Mouse (Mus musculus) inflammation-experienced regulatory T-cells, adult 6 months (primary cell): Measurements from ENCODE around the gene Swap70. TPM values are rescaled to one million over a fixed set of nuclear protein-coding genes. Genes with fewer than 3 reads are reported as not detected.

Experiments
- ATAC-seq: one replicate; pipeline ENCODE4 v1.8.0; 2017
- polyA plus RNA-seq, 3 experiments: library from polyadenylated mRNA; unstranded; fragments of 100-300 nt; shearing (Covaris generic); gene quantifications; one replicate each; pipeline ENCODE4 v1.2.1; 2017

The Swap70 gene
- polyA plus RNA-seq, 3 experiments from 2014 or later: 28.6 to 38.2 (median 31.7) TPM

DNA sequence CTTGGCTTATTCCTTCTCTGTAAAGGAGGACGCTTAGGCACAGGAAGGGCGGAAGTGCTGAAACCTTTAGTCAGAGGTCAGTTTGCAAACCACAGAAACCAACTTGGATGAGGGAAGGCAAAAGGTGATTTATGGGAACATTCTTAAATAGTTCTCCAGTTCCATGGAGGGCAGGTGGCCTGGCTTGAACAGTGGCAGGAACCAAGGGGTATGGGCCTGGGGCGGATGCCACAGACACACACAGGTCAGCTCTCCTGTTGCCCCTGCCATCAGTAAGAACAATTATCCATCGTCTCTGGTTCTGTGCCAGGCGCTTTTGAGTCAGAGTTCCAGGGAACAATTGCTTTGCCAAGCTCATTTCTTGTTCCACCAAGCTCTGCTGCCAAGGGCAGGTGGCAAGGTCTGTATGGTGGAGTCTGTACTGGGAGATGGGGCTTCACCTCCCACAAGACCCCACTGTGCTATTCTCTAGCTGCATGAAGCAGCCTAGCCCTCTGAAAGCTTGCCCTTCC is 56.3 kb downstream of the Swap70 start:
- no peak for ATAC-seq

DNA sequence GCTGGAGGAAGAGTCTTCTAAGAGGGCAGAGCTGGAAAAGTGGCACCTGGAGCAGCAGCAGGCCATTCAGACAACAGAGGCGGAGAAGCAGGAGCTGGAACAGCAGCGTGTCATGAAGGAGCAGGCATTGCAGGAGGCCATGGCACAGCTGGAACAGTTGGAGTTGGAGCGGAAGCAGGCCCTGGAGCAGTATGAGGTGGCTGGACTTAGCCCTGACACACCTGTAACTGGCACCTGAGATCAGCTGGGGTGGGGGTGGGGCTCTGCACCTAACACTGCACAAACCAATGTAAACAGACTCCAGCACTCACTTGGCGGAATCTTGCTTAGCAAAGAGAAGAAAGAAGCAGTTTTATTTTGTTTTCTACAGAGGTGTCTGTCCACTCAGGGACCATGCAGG is 57.7 kb downstream of the Swap70 start:
- ATAC-seq: no peak

DNA sequence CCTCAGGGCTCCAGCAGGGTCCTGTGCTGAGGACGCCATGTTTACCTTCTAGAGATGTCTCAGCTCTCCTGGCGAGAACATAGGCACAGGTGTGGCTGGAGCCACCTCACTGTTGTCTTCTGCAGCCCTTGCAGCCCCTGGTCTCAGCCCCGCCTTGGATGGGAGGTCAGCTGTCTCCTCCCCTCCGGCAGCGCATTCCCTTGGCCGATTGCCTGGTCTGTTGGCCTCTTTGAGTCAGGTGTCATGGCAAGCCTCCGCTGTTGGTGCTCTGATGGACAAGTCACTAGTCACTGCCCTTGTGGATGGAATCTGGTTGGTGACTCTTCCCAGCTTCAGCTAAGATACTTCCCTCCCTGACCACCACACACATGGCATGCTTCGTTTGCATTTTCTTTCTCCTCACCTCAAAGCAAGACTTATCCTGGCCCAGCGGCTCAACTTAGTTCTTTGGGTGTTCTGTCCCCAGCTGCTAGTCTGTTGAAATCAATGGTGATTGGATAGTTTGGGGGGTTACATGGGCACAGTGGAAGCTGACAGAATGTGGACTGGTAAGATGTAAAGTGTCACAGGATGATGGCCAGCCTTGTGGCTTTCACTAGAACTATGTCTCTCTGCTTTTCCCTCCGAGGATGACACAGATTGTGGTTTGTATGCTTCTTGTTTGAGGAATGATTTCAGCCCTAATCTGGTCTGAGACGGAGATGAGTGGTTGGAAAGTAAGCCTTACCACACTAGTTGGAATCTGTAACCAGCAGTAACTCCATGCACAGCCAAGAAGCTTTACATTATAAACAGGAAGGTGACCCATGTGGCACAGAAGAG is 60.1 kb downstream of the Swap70 start:
- ATAC-seq: no peak

DNA sequence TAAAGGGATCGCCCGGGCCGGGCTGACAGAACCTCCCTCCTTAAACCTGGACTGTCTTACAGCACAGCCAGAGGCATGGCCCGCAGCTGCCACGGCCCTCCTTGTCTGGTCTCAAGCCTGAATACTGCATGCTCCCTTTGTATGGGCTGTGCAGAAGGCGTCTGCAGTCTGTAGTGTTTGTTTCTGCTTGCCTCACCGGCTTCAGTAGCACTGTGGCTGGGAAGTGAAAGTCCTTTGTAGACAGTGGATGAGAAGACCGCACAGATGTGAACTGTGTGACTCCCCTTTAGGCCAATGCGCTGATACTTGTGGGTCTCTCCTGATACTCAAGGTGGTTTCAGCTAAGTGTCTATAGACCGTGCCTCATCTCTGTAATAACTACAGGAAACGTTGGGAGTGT is 61.3 kb downstream of the Swap70 start:
- no peak for ATAC-seq

DNA sequence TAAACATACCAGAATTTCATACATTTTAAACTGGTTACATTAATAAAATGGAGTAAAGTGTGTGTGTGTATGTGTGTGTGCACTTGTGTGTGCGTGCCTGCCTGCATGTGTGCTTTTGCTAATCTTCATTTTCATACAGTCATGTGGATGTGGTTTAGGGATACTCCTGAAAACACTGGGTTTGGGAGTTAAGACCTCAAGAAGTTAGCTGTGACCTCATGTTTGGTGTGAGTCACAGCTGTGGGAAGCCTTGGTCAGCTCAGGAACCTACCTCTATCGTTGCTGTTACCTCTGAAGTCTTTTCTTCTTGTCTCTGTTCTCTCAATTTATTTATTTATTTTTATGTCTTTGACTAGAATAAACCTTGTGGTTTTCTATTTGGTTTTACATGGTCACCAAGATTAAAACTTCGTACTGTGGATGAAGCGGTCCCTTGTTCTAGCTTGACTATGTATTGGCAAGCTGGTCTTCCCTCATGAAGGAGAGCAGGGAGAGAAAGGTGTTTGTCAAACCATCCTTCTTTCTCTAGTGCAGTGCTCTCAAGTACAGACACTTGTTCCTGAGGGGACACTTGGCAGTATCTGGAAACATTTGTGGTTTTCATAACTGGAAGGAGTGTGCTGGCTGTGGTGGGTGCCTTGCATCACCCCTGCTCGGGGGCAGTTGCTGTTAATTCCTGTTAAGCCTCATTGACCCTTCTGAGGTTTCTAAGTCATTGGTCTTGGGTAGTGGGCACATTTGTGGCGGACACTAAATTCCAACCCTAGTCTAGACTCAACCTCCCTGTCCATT is 62.2 kb downstream of the Swap70 start:
- no peak for ATAC-seq

DNA sequence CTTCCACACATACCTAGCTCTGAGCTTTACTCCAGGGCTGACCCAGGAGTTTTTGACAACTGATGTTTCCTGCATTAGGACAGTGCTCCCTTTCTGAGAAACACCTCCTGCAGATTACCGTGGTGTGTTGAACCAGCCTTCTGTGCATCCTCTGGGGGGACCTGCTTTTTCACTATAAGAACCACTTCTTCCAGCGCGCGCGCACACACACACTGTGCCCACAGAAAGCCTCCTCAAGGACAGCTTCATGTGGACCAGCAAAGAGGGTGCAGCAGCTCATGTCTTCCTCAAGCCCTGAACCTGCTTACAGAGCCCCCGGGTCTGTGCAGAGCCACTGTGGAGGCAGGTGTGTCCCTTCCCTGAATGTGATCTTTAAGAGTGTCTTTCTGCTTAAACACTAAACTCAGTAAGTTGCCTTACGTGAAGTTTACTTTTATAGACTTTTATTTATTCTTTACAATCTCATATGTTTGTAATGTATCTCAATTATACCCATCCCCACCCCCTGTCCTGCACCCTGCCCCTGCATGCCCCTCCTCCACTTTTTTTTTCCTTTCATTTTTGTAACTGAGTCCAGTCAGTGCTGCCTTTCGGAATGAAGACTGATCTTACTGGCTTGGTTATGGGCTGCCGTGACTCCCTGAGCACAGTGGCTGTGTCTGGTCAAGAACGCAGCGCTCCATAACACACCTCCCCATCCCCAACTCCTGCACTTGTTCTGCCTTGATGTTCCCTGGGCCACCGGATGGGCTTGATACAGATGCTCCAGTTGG is 63.8 kb downstream of the Swap70 start:
- no peak for ATAC-seq

DNA sequence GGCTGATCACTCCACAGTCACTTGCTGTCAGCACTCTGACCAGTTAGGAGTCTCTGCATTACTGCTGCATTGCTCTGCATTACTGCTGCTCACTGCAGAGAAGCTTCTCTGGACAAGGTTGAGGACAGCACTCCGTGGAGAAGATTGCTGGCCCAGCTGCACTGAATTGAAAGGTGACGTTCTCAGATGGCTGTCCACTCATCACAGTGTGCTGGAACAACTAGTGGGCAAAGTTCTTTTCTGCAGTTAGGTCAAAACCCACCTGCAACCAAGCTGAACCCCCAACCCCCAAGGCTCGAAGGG is 64.3 kb downstream of the Swap70 start:
- no peak for ATAC-seq

DNA sequence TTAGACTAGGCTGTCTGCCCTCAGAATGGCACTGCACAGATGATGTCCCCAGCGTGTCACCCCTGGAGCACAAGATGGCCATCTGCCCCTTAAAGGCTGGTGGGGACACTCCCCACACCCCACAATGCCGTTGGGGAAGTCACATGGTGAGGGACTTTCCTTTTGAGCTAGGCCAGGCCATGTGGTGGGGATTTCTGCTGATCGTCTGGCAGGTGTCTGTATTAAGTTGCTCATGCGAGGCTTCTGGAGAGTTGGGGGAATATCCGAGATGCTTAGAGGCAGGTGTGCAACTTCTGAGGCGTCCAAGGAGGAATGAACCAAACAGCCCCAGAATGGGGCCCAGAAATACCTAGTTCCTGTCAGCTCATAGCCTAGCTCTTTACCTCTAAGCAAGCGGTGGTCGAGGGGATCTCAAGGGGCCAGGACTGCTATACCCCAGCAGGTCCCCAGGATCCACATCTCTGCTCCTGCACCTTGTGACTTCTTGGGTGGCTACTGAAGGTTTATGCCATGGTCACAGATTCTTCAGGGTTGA is 64.8 kb downstream of the Swap70 start:
- ATAC-seq: peak; percentile 42

DNA sequence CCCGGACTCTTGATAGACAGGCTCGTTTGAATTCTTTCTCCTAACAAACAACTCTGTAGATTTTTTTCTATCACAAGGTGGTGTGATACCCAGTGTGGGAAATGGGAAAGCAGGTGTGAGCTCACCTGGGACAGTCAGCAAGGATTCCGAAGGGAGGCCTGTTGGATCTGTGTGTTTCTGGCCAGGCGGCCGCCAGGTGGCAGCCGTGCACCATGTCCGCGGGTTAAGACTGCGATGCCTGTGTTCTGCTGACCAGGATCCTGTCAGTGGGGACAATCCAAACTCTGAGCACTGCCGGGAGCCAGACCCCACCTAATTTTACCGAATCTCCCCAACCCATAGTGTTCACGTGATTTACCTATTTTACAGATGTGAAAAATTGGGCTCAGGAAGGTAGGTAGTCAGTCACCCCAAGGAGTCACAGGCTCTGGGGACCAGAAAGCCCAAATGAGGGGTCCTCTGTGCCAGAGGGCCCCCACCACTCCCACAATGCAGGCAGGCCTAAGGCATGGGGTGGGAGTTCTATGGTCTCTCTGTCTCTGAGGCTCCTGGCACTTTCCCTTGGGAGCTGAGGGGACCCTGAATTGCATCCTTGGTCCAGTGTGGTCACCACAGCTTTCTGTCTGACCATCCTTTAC is 65.4 kb downstream of the Swap70 start:
- peak; percentile 56 for ATAC-seq

DNA sequence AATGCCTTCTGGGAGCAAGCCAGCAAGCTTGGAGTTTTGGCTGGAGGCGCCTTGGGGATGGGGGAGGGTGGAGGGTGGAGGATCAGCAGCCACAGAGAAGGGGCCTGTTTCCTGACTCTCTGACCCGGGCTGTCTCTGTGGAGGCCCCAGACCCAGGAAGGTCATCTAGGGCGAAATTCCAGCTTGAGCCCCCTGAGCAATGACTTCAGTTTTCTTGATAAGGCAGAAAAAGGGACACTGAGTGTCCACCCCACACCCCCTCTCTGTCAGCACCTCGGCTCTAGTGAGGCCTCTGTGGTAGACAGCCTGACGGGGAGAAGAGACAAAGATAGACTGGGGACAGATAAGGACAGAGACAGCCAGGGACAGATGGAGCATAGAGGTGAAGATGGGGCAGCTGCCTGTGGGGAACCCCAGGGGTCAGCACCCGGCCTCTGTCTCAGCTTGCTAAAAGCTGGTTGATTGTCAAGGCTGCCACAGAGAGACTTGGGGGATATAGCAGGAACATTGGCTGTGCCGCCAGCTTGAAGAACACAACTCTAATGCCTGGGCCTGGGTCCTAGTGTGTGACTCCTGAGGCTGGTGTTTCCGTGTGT is 66.1 kb downstream of the Swap70 start:
- ATAC-seq: no peak

DNA sequence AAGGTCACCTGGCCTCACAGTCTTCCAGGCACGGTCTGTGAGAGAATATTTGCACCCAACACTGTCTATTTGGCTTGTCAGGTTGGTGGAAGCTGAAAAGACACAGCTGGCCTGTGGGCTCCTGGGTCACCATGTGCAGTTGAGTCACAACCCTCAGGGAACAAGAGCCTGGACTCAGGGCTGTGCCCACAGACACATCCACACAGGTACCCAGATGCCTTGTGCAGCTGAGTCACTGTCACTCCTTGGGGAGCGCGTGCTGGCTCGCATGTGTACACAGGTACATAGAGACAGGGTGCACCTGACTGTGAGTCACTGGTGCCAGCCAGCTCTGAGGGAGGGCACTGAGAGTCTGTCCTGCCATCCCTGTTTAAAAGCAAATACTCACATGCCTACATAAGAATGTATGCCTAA is 66.7 kb downstream of the Swap70 start:
- no peak for ATAC-seq

DNA sequence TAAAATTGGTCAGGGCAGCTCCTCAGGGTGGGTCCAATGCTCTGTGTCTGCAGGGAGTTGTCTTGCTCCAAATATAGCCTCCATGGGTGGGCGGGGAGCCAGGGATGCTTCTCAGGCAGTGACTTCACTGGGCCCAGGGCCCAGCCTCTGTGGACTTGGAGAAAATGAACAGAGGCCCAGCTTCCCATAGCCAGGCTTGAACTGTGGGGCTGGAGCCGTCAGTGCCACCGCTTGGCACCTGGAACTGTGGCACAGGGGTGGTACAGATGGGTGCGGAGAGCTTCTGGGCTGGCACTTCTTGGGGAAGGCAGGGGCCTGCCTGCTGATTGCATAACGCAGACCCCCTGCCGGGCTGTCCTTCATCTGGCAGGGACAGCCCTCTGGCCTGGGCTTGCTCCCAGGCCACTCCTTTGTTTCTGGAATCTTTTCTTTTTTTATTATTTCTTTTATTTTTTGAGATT is 67.2 kb downstream of the Swap70 start:
- no peak for ATAC-seq

DNA sequence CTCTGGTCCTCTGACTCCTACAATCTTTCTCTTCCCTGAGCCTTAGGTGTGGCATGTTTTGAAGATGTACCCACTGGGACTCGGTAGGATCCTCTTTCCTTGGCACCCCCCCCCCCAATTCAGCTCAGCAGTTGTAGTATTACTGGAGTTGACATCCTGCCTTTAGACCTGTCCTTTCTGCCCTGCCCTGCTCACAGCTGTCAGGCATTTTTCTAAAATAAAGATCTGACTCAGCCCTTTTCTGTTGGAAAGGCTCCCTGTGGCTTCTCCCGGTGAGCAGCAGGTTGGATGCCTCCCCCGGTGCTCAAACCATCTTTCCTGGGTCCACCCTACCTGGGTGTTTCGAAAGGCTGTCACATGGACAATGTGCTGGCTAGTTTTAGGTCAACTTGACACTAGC is 68.1 kb downstream of the Swap70 start:
- ATAC-seq: no peak

DNA sequence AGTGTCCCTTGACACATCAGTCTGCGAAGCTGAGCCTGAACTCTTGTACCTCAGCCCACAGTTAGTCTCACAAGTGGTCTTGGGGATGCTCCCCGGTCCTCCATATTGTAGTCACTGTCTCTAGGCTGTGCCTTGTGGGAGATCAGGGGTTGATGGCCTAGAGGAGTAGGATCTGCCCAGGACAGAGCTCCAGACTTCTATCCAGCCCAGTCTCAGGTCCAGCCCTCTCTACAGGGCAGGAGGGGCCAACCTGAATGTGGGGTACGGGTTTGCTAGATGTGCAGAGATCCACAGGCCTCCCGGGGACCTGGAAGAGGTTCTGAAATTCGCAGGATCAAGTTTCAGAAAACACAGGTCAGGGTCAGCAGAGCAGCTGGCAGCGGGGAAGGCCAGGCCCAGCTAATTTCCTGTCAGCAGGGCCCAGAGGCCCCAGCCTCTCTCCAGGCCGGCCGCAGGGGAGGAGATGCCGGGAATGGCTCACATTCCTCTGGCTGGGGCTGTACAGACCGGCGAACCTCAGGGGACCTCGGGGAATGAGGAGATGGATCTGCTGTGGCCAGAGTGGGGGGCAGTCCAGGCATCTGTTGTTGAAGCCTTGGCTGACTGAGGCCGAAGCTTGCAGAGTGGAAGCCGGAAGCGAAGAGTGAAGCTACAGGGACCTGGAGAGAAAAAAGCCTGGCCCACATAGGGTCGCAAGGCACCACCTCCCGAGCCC is 75.5 kb downstream of the Swap70 start:
- no peak for ATAC-seq

DNA sequence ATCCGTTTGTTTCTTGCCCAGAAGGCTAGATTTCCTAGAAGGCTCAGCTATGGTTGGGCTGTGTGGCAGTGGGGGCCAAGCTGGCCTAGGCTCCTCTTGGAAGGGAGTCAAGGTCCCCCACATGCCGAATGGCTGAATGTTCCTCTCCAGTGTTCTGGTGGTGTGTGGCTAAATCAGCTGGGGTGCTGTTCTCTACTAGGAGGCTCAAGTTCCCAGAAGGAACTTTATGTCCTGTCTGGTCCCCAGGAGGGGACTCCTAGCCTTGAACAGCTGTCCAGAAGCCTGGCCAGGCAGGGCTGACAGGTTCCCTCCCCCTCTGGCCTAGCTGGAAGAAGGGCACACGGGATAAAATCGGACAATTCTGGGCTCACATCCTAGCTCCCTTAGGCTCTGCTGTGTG is 76.1 kb downstream of the Swap70 start:
- no peak for ATAC-seq

DNA sequence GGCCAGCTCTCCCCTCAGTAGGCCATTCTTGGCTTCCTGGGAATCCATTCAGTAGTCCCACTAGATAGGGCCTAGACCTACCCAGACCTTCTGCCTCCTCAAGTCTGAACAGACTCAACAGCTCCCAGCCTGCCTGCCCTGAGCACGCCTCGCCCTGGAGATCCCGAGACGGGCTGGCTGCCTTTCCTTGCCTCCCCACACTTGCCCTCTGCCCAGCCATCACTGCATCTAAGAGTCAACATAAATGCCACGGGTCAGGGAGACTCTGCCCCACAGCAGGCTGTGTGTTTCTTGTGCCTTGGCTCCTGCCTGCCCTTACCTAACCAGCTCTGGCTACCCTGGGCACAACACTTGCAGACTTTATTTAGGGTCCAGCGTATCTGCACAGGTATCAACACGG is 76.6 kb downstream of the Swap70 start:
- no peak for ATAC-seq

DNA sequence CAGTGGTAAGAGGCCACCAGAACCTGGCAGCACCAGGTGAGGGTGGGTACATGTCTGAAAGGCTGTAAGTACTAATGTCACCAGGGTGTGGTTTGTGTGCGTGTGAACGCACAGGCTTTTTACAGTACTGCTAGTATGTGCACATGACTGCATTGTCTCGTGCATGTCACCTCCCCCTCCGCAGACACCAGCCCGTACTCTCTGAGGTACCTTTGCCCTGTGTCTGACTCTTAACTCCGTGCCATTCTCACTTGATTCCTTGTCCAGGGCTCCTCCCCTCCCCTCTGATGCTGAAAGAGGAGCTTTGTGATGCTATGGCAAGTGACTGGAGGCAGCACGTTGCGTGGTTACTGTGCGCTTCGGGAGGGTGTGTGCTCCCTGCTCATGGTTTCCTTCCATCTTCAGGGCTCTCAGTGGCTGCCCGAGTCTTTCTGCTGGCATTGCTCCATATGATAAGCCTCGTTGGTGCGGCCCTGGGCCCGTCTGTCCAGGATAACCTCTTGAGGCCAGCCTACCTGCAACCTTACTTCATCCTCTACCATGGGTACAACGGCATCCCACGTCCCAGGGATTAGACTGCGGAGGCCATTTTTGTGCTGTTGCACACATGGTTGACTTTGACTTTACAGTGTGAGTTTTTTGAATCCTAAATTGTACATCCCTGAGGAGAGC is 77.4 kb downstream of the Swap70 start:
- no peak for ATAC-seq

DNA sequence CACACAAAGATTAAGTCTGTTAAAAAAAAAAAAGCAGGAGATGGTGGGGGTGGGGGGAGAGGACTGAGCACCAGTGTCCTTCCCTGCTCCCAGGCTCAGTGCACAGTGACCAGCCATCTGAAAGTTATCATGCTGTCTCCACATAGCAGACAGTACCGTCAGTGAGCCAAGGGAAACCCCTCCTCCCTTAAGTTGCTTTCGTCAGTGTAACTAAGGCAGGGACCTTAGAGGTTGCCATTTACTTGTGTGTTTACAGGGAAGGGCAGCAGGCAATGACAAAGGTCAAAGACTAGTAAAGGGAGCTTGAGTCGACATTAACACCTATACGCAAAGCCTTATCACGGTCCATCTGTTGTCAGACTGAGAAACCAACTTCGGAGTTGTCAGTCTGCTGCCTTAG is 81.4 kb downstream of the Swap70 start:
- ATAC-seq: no peak

DNA sequence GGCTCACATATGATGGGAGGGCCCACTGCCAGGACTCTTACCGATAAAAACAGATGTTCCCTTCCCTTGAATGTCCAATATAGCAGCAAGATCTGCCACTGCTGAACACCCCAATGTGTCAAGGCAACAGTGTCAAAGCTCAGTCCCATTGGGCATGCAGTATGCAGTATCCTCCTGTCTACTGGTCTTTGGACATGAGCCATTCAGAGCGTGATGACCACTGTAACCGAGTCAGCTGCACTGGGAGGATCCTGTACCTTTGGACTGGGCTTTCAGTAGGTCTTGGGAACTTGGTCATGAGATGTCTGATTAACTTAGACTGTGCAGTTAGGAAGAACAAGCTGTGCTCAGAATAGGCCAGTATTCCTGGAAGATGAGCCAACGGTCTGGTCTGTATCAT is 84.0 kb downstream of the Swap70 start:
- no peak for ATAC-seq

DNA sequence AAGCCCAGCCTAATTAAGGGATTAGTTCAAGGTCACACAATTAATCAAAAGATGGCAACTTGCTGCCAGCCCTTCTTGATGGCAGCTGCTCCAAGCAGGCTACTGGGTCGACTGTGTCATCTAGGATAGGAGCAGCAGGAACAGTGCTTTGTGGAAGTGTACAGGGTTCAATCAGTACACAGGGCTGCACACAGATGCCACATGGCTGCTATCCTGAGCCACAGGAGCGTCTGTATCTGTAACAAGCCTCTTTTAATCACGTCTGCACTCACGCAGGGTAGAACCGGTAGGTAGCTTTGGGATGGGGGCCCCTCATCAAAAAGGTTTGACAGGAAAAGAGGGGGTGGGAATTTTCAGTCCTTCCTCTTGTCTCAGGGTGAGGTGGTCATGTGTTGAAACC is 84.8 kb downstream of the Swap70 start:
- no peak for ATAC-seq

DNA sequence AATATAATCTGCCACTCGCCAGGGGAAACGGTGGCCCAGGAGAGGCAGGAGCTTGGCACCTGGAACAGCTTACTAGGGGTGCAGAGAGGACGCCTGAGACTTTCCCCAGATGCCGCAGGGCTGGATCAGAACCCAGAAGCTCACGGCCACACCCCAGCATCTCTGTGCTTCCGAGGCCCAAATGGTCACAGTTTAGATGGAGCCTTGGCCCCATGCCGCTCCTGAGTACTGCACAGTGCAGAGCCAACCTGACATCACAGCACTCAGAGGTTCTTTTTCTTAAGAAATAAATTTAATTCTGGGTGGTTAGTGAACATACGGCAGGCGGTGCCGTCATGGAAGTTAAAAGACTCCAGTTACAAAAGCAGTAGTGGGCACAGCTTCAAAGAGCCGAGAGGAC is 86.2 kb downstream of the Swap70 start:
- ATAC-seq: no peak
